Mouse (Mus musculus): ENCODE measurements around the gene Htatip2. TPM values are rescaled to one million over a fixed set of nuclear protein-coding genes. Genes with fewer than 3 reads are reported as not detected.
A peak's percentile ranks its signal among the peaks of the same experiment; 100 is the strongest.

The Htatip2 gene
- polyA plus RNA-seq, 1 experiment from 2014 or later = 3.4 TPM

- H3K9ac ChIP-seq (ENCODE audit: low read depth, low read length) = no peak overlapping the region
- H3K4me2 ChIP-seq (ENCODE audit: low read length) = no peak overlapping the region
- no peaks in the 10 kb centered on the region for H3K9me3 ChIP-seq (replicated peaks; ENCODE audit: control insufficient read depth, low read length, poor library complexity, severe bottlenecking)
- 0 out of 2 replicates have a peak, but pooled peaks cover 5% of the 10 kb centered on the region for H3K36me3 ChIP-seq (ENCODE audit: control insufficient read depth, insufficient read depth, low read length)
- no peaks in the 10 kb centered on the region for H3K27me3 ChIP-seq (ENCODE audit: control insufficient read depth, insufficient read depth, low read depth, low read length)
- no peaks in the 10 kb centered on the region for H3K4me1 ChIP-seq (ENCODE audit: control insufficient read depth, insufficient read depth, low read length)
- no peak overlapping the region for H3K4me3 ChIP-seq (ENCODE audit: low read depth, low read length)
- no peak for ATAC-seq
- 84% methylated on average over 6 of the region's 6 CpGs for WGBS
- H3K27ac ChIP-seq (ENCODE audit: low read length) = no peak overlapping the region
These were observed 44.6 kb downstream of the Htatip2 start for GRCm38 (mm10) chr7:49803511-49803910.

- no peak overlapping the region for H3K4me3 ChIP-seq (ENCODE audit: low read depth, low read length)
- no peaks in the 10 kb centered on the region for H3K9me3 ChIP-seq (replicated peaks; ENCODE audit: control insufficient read depth, low read length, poor library complexity, severe bottlenecking)
- no peak overlapping the region for H3K4me2 ChIP-seq (ENCODE audit: low read length)
- no peak overlapping the region for H3K27ac ChIP-seq (ENCODE audit: low read length)
- 84% methylated on average over 5 of the region's 5 CpGs for WGBS
- ATAC-seq = no peak
- no peak overlapping the region for H3K9ac ChIP-seq (ENCODE audit: low read depth, low read length)
- 0 out of 2 replicates have a peak, but pooled peaks cover 5% of the 10 kb centered on the region for H3K36me3 ChIP-seq (ENCODE audit: control insufficient read depth, insufficient read depth, low read length)
- no peaks in the 10 kb centered on the region for H3K27me3 ChIP-seq (ENCODE audit: control insufficient read depth, insufficient read depth, low read depth, low read length)
- no peaks in the 10 kb centered on the region for H3K4me1 ChIP-seq (ENCODE audit: control insufficient read depth, insufficient read depth, low read length)
These were observed 45.8 kb downstream of the Htatip2 start for GRCm38 (mm10) chr7:49804638-49805165.

- ATAC-seq = no peak
- no peak overlapping the region for H3K27ac ChIP-seq (ENCODE audit: low read length)
- H3K9me3 ChIP-seq (replicated peaks; ENCODE audit: control insufficient read depth, low read length, poor library complexity, severe bottlenecking) = no peaks in the 10 kb centered on the region
- no peak overlapping the region for H3K4me3 ChIP-seq (ENCODE audit: low read depth, low read length)
- no peak overlapping the region for H3K4me2 ChIP-seq (ENCODE audit: low read length)
- WGBS = 86% methylated on average over 3 of the region's 3 CpGs
- H3K27me3 ChIP-seq (ENCODE audit: control insufficient read depth, insufficient read depth, low read depth, low read length) = no peaks in the 10 kb centered on the region
- H3K9ac ChIP-seq (ENCODE audit: low read depth, low read length) = no peak overlapping the region
- no peaks in the 10 kb centered on the region for H3K4me1 ChIP-seq (ENCODE audit: control insufficient read depth, insufficient read depth, low read length)
- 0 out of 2 replicates have a peak, but pooled peaks cover 5% of the 10 kb centered on the region for H3K36me3 ChIP-seq (ENCODE audit: control insufficient read depth, insufficient read depth, low read length)
These were observed 46.7 kb downstream of the Htatip2 start for GRCm38 (mm10) chr7:49805618-49806017.

- ATAC-seq = no peak
- 88% methylated on average over 9 of the region's 9 CpGs for WGBS
- Histone ChIP-seq H3K27ac (ENCODE audit: low read length) (no peak overlapping the region), H3K36me3 (ENCODE audit: control insufficient read depth, insufficient read depth, low read length) (0 out of 2 replicates have a peak, but pooled peaks cover 2% of the 10 kb centered on the region), H3K4me3 (ENCODE audit: low read depth, low read length) (no peak overlapping the region), H3K9me3 (replicated peaks; ENCODE audit: control insufficient read depth, low read length, poor library complexity, severe bottlenecking) (no peaks in the 10 kb centered on the region), H3K4me2 (ENCODE audit: low read length) (no peak overlapping the region), H3K27me3 (ENCODE audit: control insufficient read depth, insufficient read depth, low read depth, low read length) (no peaks in the 10 kb centered on the region), H3K9ac (ENCODE audit: low read depth, low read length) (no peak overlapping the region), H3K4me1 (ENCODE audit: control insufficient read depth, insufficient read depth, low read length) (no peaks in the 10 kb centered on the region)
These were observed 48.3 kb downstream of the Htatip2 start for GRCm38 (mm10) chr7:49807093-49807682.

GRCm38 (mm10) chr7:49807846-49808622, 49.1 kb downstream of the Htatip2 start:
- WGBS = 78% methylated on average over 17 of the region's 17 CpGs
- ATAC-seq = no peak
- Histone ChIP-seq H3K27ac (ENCODE audit: low read length) (no peak overlapping the region), H3K9ac (ENCODE audit: low read depth, low read length) (no peak overlapping the region), H3K4me1 (ENCODE audit: control insufficient read depth, insufficient read depth, low read length) (no peaks in the 10 kb centered on the region), H3K9me3 (replicated peaks; ENCODE audit: control insufficient read depth, low read length, poor library complexity, severe bottlenecking) (no peaks in the 10 kb centered on the region), H3K36me3 (ENCODE audit: control insufficient read depth, insufficient read depth, low read length) (0 out of 2 replicates have a peak, but pooled peaks cover 2% of the 10 kb centered on the region), H3K4me2 (ENCODE audit: low read length) (no peak overlapping the region), H3K4me3 (ENCODE audit: low read depth, low read length) (no peak overlapping the region), H3K27me3 (ENCODE audit: control insufficient read depth, insufficient read depth, low read depth, low read length) (no peaks in the 10 kb centered on the region)

GRCm38 (mm10) chr7:49809100-49809499, 50.2 kb downstream of the Htatip2 start:
- Histone ChIP-seq H3K4me2 (ENCODE audit: low read length) (no peak overlapping the region), H3K9me3 (replicated peaks; ENCODE audit: control insufficient read depth, low read length, poor library complexity, severe bottlenecking) (no peaks in the 10 kb centered on the region), H3K27me3 (ENCODE audit: control insufficient read depth, insufficient read depth, low read depth, low read length) (no peaks in the 10 kb centered on the region), H3K36me3 (ENCODE audit: control insufficient read depth, insufficient read depth, low read length) (0 out of 2 replicates have a peak, but pooled peaks cover 2% of the 10 kb centered on the region), H3K4me1 (ENCODE audit: control insufficient read depth, insufficient read depth, low read length) (no peaks in the 10 kb centered on the region), H3K9ac (ENCODE audit: low read depth, low read length) (no peak overlapping the region), H3K27ac (ENCODE audit: low read length) (no peak overlapping the region), H3K4me3 (ENCODE audit: low read depth, low read length) (no peak overlapping the region)
- whole genome bisulfite sequencing = 92% methylated on average over 6 of the region's 6 CpGs
- ATAC-seq = no peak

- Histone ChIP-seq H3K4me1 (ENCODE audit: control insufficient read depth, insufficient read depth, low read length) (no peaks in the 10 kb centered on the region), H3K27ac (ENCODE audit: low read length) (no peak overlapping the region), H3K4me3 (ENCODE audit: low read depth, low read length) (no peak overlapping the region), H3K36me3 (ENCODE audit: control insufficient read depth, insufficient read depth, low read length) (0 out of 2 replicates have a peak, but pooled peaks cover 2% of the 10 kb centered on the region), H3K9me3 (replicated peaks; ENCODE audit: control insufficient read depth, low read length, poor library complexity, severe bottlenecking) (no peaks in the 10 kb centered on the region), H3K9ac (ENCODE audit: low read depth, low read length) (no peak overlapping the region), H3K27me3 (ENCODE audit: control insufficient read depth, insufficient read depth, low read depth, low read length) (no peaks in the 10 kb centered on the region), H3K4me2 (ENCODE audit: low read length) (no peak overlapping the region)
- ATAC-seq = no peak
- WGBS = 60% methylated on average over 3 of the region's 3 CpGs
These were observed 50.6 kb downstream of the Htatip2 start for GRCm38 (mm10) chr7:49809562-49809961.

GRCm38 (mm10) chr7:49811346-49811745, 52.4 kb downstream of the Htatip2 start:
- Histone ChIP-seq H3K9ac (ENCODE audit: low read depth, low read length) (no peak overlapping the region), H3K36me3 (ENCODE audit: control insufficient read depth, insufficient read depth, low read length) (no peaks in the 10 kb centered on the region), H3K27me3 (ENCODE audit: control insufficient read depth, insufficient read depth, low read depth, low read length) (no peaks in the 10 kb centered on the region), H3K4me3 (ENCODE audit: low read depth, low read length) (no peak overlapping the region), H3K4me2 (ENCODE audit: low read length) (no peak overlapping the region), H3K27ac (ENCODE audit: low read length) (no peak overlapping the region), H3K9me3 (replicated peaks; ENCODE audit: control insufficient read depth, low read length, poor library complexity, severe bottlenecking) (no peaks in the 10 kb centered on the region), H3K4me1 (ENCODE audit: control insufficient read depth, insufficient read depth, low read length) (no peaks in the 10 kb centered on the region)
- WGBS = 53% methylated on average over 4 of the region's 4 CpGs
- ATAC-seq = no peak; the same call in 1 of the 2 replicates

- H3K9me3 ChIP-seq (replicated peaks; ENCODE audit: control insufficient read depth, low read length, poor library complexity, severe bottlenecking) = no peaks in the 10 kb centered on the region
- no peaks in the 10 kb centered on the region; the same call in 1 of the 2 replicates for H3K4me1 ChIP-seq (ENCODE audit: control insufficient read depth, insufficient read depth, low read length)
- no peaks in the 10 kb centered on the region for H3K27me3 ChIP-seq (ENCODE audit: control insufficient read depth, insufficient read depth, low read depth, low read length)
- H3K27ac ChIP-seq (ENCODE audit: low read length) = no peak overlapping the region
- H3K36me3 ChIP-seq (ENCODE audit: control insufficient read depth, insufficient read depth, low read length) = 0 out of 2 replicates have a peak, but pooled peaks cover 2% of the 10 kb centered on the region
- peak; percentile 77 for ATAC-seq
- H3K4me3 ChIP-seq (ENCODE audit: low read depth, low read length) = no peak overlapping the region
- WGBS = 7% methylated on average over 4 of the region's 4 CpGs
- H3K9ac ChIP-seq (ENCODE audit: low read depth, low read length) = no peak overlapping the region
- H3K4me2 ChIP-seq (ENCODE audit: low read length) = no peak overlapping the region
These were observed 60.5 kb downstream of the Htatip2 start for GRCm38 (mm10) chr7:49819393-49819792.
